Mouse (Mus musculus) hematopoietic stem cell, adult 5-6 weeks (primary cell): ENCODE measurements around the gene Pard6b. TPM values are rescaled to one million over a fixed set of nuclear protein-coding genes. Genes with fewer than 3 reads are reported as not detected.

Experiments used
- ATAC-seq, 2 experiments: fragments of 125-278 bp in 1 of 2; replicated peaks in 1 of 2; 2 replicates each; pipeline ENCODE4 v1.8.0; 2016 to 2017; ENCODE audit warnings: inconsistent platforms in 2 of 2, mild to moderate bottlenecking in 2 of 2, moderate number of reproducible peaks in 2 of 2, low read depth in 1 of 2, moderate TSS enrichment in 1 of 2; ENCODE audit not compliant: low FRiP score in 2 of 2, poor library complexity in 2 of 2, severe bottlenecking in 2 of 2, insufficient read depth in 1 of 2, low TSS enrichment in 1 of 2
- total RNA-seq: library from RNA; stranded (forward); fragments of 172-1452, 232-1000 nt; gene quantifications from 2 replicates; pipeline ENCODE4 v1.2.3, GENCODE M21; 2017

Gene Pard6b
- total RNA-seq, 1 experiment from 2014 or later, result 3.7 TPM

GRCm38 (mm10) chr2:168113692-168114091 is 32.9 kb downstream of the Pard6b start:
- ATAC-seq, result peak in 1 of 2 experiments; percentile 16; a peak in 1 of 4 replicates

GRCm38 (mm10) chr2:168114699-168115350 is 34.0 kb downstream of the Pard6b start:
- 0 out of 4 replicates have a peak, but pooled peaks of 1 of the 2 experiments have one; percentile 13 for ATAC-seq

- ATAC-seq, result no peak
These were observed 35.0 kb downstream of the Pard6b start for GRCm38 (mm10) chr2:168115826-168116225.

- ATAC-seq, result peak; percentile 33 to 35; a peak in 2 of 4 replicates
These were observed 36.3 kb downstream of the Pard6b start for GRCm38 (mm10) chr2:168117147-168117546.

- no peak for ATAC-seq
These were observed 36.7 kb downstream of the Pard6b start for GRCm38 (mm10) chr2:168117553-168117952.

DNA sequence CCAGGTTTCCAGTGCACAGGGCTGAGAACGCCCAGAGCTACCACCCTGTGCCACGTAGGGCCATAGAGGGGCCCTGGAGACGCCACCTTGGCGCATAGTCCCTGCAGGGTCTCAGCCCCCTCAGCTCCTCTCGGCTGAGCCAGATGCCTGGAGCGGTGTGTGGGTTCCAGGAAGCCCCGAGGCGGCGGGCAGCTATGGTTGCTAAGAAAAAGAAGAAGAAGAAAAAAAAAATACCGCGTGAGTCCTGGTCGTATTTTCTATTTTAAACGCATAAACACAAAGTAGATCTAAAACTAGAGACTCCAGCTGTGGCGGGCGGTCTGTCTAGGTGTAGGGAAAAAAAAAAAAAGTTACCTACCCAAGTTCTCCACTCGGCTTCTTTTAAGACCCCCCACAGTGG is 37.2 kb downstream of the Pard6b start:
- no peak for ATAC-seq

DNA sequence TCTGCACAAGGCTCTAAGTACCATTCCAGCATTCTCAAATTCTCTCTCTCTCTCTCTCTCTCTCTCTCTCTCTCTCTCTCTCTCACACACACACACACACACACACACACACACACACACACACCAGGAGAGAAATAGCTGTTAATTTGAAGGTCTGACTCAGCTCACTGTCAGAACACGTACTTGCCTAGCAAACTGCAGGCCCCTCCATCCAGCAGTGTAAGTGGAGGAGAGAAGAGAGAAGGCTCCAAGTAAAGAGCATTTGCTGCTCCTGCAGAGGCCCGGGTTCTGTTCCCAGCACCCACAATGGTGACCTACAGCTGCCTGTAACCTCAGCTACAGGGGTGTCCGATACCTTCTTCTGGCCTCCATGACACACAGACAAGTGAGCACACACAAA is 37.7 kb downstream of the Pard6b start:
- no peak for ATAC-seq

- peak; percentile 58 to 77 for ATAC-seq
These were observed 38.3 kb downstream of the Pard6b start for GRCm38 (mm10) chr2:168119123-168119522.

- peak; percentile 8 to 40; a peak in 2 of 4 replicates for ATAC-seq
These were observed 40.1 kb downstream of the Pard6b start for GRCm38 (mm10) chr2:168120906-168121305.

- ATAC-seq, result no peak
These were observed 42.8 kb downstream of the Pard6b start for GRCm38 (mm10) chr2:168123652-168124051.

GRCm38 (mm10) chr2:168125288-168126089 is 44.7 kb downstream of the Pard6b start:
- ATAC-seq, result no peak

- ATAC-seq, result no peak
These were observed 47.0 kb downstream of the Pard6b start for GRCm38 (mm10) chr2:168127767-168128166.

- peak; percentile 77 to 87 for ATAC-seq
These were observed 47.5 kb downstream of the Pard6b start for GRCm38 (mm10) chr2:168128211-168128859.

- ATAC-seq, result no peak
These were observed 49.2 kb downstream of the Pard6b start for GRCm38 (mm10) chr2:168130046-168130445.

- no peak for ATAC-seq
These were observed 56.4 kb downstream of the Pard6b start for GRCm38 (mm10) chr2:168137161-168137560.

- no peak for ATAC-seq
These were observed 63.0 kb downstream of the Pard6b start for GRCm38 (mm10) chr2:168143794-168144193.

- no peak for ATAC-seq
These were observed 64.6 kb downstream of the Pard6b start for GRCm38 (mm10) chr2:168145437-168145836.
